Mouse (Mus musculus) mature B cell (primary cell): ENCODE measurements around the gene Mcu.

Source experiments
- in situ Hi-C: fragments of 300-500 bp; cut with MboI; formaldehyde crosslinking; loops from 2 replicates; pipeline ENCODE4 v1.14.3; 2019

Mcu gene

GRCm38 (mm10) chr10:59569481-59569869, 47.0 kb downstream of the Mcu start:
- in situ Hi-C loops: no loop called here

DNA sequence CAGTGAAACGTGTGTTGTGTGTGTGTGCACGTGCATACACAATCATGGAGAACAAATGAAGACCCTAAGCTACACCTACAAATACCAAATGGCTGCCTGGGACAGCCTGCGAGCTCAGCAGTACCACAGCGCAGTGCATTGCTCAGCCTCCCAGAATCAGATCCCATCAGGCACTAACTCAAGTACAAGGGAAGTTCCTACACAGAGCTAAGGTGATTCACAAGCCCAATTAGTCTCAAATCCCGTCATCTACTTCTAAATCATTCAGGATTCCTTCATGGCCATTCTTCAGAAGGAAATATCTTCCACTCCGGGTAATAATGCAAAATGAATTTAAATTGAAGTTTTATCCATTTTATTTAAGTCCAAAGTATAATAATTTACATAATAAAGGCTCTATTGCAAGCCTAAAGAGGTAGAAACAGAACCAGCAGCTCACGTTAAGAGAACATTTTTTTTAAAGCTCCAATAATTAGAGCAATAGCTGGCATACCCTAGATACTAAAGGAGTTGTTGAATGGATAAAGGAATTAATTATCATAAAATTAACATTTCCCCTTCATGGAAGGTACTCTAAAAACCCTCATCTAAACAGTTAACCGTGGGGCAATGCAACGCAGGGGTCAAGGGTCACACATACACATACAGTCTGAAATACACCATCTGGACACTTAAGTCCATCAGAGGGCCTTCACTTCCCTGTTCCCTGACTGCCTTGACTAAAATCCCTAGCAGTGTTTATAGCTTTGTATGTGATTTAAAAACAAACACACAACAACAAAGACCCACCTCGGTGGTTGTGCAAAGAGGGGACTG, 47.6 kb downstream of the Mcu start:
- in situ Hi-C loops: no loop called here

- in situ Hi-C loops: no loop called here
Observed at GRCm38 (mm10) chr10:59566968-59567367, 49.5 kb downstream of the Mcu start.

- in situ Hi-C loops: no loop called here
Observed at GRCm38 (mm10) chr10:59565995-59566410, 50.5 kb downstream of the Mcu start.

DNA sequence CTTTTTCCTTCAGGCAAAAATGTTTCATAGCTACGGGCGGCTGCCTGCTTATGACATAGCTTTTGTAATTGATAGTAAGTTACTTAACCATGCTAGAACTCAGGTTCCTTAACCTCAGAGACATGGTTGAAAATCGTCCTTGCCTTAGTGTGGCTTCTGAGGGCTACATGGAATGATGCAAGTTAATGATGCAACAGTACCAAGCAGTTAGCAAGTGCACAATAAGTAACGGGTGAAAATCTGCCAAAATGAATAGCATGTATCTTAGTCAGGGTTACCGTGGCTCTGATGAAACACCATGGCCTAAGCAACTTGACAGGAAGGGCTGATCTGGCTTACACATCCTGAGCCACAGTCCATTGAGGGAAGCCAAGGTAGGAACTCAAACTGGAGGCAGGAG, 51.9 kb downstream of the Mcu start:
- in situ Hi-C loops: no loop called here

DNA sequence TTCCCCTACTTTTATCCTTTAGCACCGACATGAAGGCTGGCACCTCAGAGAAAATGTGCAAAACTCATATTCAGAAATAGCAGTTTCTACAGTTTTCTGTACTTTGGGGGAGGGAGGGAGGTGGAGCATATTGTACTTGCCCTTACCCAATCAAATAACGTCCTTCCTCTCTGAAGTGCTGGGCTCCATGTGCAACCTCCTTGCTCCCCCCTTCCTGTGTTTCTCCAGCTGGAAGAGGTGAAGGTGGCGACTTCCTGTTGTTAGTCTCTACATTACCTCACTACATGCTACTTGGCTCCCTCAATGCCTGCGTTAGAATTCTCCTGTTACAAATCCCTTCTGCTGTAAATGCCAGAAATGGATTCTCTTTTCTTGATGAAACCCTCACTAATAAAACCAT, 54.0 kb downstream of the Mcu start:
- in situ Hi-C loops: no loop called here

DNA sequence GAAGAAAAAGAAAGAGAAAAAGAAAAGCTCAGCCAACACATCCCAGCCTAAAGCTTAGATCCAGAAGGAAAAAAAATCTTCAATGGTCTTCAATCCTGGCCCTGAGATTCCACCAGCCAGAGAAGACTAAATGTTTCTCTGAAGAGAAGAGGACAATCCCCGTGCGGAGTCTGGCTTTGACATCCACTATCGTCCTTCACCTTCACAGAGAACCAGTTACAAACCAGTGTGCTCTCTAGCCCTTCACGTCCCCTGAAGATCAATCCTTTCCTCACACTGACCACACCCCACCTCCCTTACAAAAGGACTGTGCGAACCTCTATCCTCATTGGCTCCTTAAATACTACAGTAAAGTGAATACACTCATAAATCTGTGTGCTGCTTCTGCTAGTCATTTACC, 56.4 kb downstream of the Mcu start:
- in situ Hi-C loops: no loop called here

DNA sequence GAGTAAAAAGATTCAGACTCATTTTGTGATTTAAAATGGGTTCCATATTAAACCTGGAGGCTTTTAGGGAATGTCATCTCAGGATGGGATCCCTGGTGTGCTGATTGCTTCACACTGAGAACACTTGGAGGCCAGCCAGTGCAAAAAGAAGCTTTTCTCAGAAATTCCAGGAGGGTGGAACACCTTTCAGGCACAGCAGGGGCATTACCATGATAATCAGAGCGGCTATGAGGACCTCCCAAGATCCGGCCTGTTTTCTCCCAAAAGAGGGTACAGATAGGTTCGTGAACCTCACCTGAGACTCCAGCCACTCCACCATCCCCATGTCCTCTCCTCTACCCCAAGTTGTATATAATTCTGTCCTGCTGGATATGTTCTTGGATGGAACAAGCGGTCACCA, 57.9 kb downstream of the Mcu start:
- in situ Hi-C loops: no loop called here

DNA sequence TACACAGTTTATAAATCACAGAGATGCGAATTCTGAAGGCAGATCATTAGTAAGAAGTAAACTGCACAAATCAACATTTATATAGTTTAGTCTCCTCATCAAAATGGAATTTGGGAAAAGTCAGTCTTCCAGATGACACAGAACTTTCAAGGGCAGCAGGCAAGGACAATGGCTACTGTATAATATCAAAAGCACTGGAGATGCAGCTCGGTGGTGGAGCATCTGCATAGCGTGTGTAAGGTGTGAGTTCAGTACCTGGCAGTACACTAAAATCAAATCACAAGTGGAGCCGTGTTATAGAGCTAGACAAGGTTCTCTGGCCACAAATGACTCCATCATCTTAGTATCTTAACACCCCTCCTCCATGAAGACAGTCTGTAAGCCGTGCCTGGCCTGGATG, 58.3 kb downstream of the Mcu start:
- in situ Hi-C loops: no loop called here

DNA sequence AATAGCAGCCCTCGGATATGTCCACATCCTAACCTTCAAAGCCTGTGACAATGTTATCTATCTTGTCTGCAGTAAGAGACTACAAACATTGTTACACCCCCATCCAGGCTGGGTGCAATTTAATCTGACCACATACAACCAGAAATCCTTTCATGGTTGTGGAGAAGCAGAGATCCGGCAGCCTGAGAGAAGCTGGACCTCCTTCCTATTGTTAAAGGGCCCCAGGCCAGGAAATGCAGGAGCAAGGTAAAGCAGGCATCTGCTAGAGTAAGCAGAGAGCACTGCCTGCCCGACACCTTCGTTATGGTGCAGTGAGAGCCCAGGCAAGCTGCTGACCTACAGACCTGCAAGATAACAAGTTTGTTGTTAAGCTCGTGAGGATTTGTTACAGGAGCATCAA, 60.0 kb downstream of the Mcu start:
- in situ Hi-C loops: no loop called here

DNA sequence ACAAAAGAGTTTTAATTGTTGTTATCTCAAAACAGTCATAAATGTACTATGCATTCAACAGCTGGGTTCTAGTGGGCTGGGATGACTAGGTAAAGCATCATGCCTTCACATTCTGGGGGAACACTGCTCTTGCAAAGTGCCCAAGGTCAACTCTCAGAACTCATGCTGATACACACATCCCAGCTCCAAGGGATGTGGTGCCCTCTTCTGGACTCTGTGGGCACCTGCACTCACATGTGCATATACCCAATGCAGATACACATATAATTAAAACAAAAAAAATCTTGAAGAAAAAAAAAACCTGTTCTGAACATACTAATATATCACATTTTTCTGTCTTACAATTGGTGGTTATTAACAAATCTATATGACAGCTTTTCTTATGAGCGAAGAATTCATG, 62.2 kb downstream of the Mcu start:
- in situ Hi-C loops: no loop called here

DNA sequence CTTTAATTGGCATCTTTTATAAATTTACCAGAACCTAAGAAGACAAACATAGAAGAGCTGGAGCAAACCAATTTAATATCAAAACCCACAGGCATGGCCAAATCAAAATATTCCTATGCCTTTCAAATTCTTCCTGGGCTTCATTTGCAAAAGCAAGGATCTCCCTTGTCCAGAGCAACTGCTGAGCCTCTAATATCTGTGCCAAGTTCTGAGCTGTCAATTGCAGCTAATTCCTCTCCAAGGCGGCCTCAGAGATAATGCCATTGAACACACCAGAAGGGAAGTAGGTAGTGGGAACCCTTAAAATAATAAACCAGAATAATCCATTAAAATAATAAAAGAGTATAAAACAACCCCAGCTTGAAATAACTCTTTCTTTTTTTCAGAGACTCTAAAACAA, 64.0 kb downstream of the Mcu start:
- in situ Hi-C loops: no loop called here

DNA sequence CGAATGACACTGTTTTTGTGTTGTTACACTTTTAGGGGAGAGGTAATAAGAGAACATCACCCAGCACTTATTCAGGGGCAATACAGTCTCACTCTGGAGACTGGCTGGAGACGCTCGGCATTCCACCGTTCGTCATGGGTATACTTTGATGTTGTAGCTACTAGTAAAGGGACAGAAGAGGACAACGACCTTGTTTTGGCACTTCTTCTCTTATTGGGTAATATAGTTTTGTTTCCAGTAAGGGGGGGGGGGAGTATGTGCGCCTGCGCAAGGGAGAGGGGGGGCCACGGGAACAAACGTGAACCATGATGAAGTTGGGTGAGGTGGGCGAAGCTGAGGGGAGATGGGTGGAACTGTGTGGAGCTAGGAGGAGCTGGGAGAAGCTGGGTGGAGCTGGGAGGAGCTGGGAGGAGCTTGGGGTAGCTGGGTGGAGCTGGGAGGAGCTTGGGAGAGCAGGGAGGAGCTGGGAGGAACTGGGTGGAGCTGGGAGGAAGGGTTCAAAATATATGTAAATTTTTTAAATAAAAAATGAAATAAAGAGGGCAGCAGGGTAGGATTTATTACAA, 67.6 kb downstream of the Mcu start:
- in situ Hi-C loops: no loop called here

GRCm38 (mm10) chr10:59548211-59548610, 68.3 kb downstream of the Mcu start:
- in situ Hi-C loops: no loop called here

GRCm38 (mm10) chr10:59547426-59547825, 69.1 kb downstream of the Mcu start:
- in situ Hi-C loops: no loop called here

GRCm38 (mm10) chr10:59545169-59545568, 71.3 kb downstream of the Mcu start:
- in situ Hi-C loops: no loop called here

GRCm38 (mm10) chr10:59543351-59543750, 73.1 kb downstream of the Mcu start:
- in situ Hi-C loops: no loop called here

- in situ Hi-C loops: no loop called here
Observed at GRCm38 (mm10) chr10:59541466-59541865, 75.0 kb downstream of the Mcu start.

GRCm38 (mm10) chr10:59540596-59540995, 75.9 kb downstream of the Mcu start:
- in situ Hi-C loops: no loop called here

GRCm38 (mm10) chr10:59540081-59540480, 76.4 kb downstream of the Mcu start:
- in situ Hi-C loops: no loop called here

DNA sequence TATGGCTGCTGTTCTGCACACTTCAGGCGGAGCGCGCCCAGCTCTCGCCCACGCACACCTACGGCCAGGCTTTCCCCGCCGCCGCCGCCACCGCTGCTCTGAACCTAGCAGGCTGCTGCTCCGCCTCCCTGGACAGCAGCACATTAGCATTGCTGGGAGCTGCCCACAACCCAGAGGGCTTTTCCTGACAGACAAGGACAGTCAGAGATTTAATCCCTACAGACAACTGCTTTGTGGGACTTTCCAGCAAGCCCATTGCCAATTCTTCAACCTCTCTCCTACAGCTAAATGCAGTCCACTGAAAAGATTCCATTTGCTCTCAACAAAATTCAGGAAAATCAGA, 77.0 kb downstream of the Mcu start:
- in situ Hi-C loops: no loop called here

GRCm38 (mm10) chr10:59538767-59539532, 77.5 kb downstream of the Mcu start:
- in situ Hi-C loops: no loop called here

- in situ Hi-C loops: no loop called here
Observed at GRCm38 (mm10) chr10:59538063-59538462, 78.4 kb downstream of the Mcu start.
